Mouse (Mus musculus): Measurements from ENCODE around the gene 4930432K21Rik. TPM values are rescaled to one million over a fixed set of nuclear protein-coding genes. Genes with fewer than 3 reads are reported as not detected.

Gene 4930432K21Rik
- total and polyA plus RNA-seq, 2 experiments from 2014 or later = 2.7 to 5.9 TPM

DNA sequence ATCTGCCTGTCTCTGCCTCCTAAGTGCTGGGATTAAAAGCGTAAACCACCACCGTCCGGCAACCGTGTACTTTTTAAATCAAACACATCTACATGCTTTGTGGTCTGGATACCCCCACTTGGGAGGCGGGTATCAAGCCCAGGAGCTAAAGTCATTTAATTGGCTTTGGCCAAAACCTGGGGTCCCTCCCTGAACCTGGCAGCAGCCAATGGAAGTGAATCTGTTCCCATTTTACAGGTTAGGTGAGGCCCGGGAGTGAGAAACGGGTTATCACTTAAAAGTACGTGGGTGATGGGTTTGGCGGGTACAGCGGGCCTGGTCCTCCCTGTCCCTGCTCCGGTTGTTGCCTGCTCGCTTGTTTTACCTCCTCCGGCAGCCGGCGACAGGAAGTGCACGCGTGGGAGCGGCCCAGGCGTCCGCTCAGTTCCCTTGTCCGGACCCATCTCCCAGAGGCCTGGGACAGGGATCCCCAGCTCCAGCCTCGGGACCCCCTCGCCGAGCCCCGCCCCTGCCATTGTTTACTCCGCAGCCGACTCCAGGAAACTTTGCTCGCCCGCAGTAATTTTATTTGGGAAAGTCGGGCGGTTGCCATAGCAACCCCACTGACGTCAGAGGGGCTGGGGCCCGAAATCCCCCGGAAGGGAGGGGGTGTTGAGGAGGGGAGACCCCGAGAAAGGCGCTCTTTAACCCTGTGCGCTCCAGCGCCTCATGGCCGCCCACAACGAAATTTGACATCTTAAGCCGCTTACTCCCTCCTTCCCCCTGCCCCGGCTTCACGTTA, 49.5 kb downstream of the 4930432K21Rik start:
- H3K27me3 ChIP-seq (ENCODE audit: insufficient read depth, low read length) = no peaks in the 10 kb centered on the region
- DNase-seq (ENCODE audit: low spot score) = peak; percentile 93
- 4% methylated on average over 43 of the region's 43 CpGs for WGBS

DNA sequence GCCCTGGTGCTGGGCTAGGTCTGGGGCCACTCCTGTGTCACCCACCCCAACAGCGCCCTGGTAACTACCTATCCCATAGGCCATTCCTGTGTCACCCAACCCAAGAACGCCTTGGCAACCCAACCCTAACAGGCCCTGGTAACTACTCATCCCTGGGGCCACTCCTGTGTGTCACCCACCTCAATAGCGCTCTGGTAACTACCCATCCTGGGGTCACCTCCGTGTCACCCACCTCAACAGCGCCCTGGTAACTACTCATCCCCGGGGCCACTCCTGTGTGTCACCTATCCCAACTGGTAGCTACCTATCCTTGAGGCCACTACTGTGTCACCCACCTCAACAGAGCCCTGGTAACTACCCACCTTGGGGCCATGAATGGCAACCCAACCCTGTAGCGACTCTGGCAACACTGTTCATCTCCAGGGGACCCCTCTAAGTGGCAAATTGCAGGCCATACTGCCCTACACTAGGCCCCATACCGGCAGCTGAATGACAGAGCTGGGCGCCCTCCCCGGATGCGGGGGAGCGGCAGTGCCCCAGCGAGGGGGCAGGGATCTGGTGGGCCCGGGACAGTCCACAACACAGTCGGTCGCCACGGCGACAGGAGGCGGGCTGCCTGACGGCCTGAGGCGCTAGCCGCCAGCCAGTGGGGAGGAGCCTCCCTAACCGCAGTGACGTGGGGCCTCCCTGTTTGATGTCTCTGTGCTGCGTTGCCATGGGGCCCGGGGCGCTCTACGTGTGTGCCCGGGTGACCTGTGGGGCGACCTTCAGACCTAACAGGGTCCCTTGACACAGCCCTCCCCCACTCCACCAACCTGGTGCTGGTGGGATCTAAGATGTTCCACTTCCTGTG, 50.3 kb downstream of the 4930432K21Rik start:
- Histone ChIP-seq H3K4me3 (ENCODE audit: low read length) (peak overlapping the region; percentile 52), H3K27me3 (ENCODE audit: insufficient read depth, low read length) (no peaks in the 10 kb centered on the region), H3K27ac (peak overlapping the region; percentile 83), H3K4me2 (ENCODE audit: low read depth, low read length) (peak overlapping the region; percentile 73), H3K36me3 (ENCODE audit: insufficient read depth, low read length) (no peaks in the 10 kb centered on the region), H3K9me3 (ENCODE audit: low read length) (no peaks in the 10 kb centered on the region), H3K9ac (replicated peaks; ENCODE audit: low read length) (peak overlapping the region; percentile 35; the same call in 1 of the 2 replicates), H3K4me1 (ENCODE audit: insufficient read depth, low read length) (peaks cover 25% of the 10 kb centered on the region)
- peak; percentile 87 for DNase-seq (ENCODE audit: low spot score)
- TF ChIP-seq CTCF (IDR thresholded peaks at IDR 0.05; ENCODE audit: low read depth) = no peak
- WGBS = 5% methylated on average over 30 of the region's 30 CpGs
- peak; percentile 82 for ATAC-seq

More for the DNA sequence above, 49.5 kb downstream of the 4930432K21Rik start:
- H3K27ac ChIP-seq = peak overlapping the region; percentile 83
- H3K9ac ChIP-seq (replicated peaks; ENCODE audit: low read length) = peak overlapping the region; percentile 35; the same call in 1 of the 2 replicates
- no peak for TF ChIP-seq CTCF (IDR thresholded peaks at IDR 0.05; ENCODE audit: low read depth)
- ATAC-seq = peak; percentile 62
- H3K9me3 ChIP-seq (ENCODE audit: low read length) = no peaks in the 10 kb centered on the region
- H3K4me1 ChIP-seq (ENCODE audit: insufficient read depth, low read length) = peaks cover 25% of the 10 kb centered on the region
- peak overlapping the region; percentile 52 for H3K4me3 ChIP-seq (ENCODE audit: low read length)
- no peaks in the 10 kb centered on the region for H3K36me3 ChIP-seq (ENCODE audit: insufficient read depth, low read length)
- peak overlapping the region; percentile 73 for H3K4me2 ChIP-seq (ENCODE audit: low read depth, low read length)

DNA sequence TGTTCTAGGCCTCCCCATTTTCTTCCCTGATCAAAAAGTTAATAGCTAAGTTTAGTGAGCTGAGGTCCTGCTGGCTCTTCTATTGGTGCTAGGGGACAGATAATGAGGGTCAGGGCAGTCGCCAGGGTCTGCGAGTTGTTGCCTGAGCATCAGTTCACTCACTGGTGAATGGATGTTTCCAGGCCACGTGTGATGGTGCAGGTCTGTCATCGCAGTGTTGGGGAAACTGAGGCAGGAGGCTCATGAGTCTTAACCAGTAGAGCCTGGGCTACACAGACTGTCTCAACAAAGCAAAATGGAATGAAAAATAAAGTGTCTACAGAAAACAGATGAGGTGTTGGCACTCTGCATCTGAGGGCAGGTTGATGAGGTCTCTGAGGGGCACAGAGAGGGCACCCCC, 51.0 kb downstream of the 4930432K21Rik start:
- Histone ChIP-seq H3K9me3 (ENCODE audit: low read length) (no peaks in the 10 kb centered on the region), H3K4me1 (ENCODE audit: insufficient read depth, low read length) (peaks cover 25% of the 10 kb centered on the region), H3K36me3 (ENCODE audit: insufficient read depth, low read length) (no peaks in the 10 kb centered on the region), H3K27me3 (ENCODE audit: insufficient read depth, low read length) (no peaks in the 10 kb centered on the region), H3K4me3 (ENCODE audit: low read length) (no peak overlapping the region), H3K4me2 (ENCODE audit: low read depth, low read length) (0 out of 2 replicates have a peak overlapping the region, but pooled peaks have one; percentile 73), H3K27ac (peak overlapping the region; percentile 83; the same call in 1 of the 2 replicates), H3K9ac (replicated peaks; ENCODE audit: low read length) (no peak overlapping the region)
- TF ChIP-seq CTCF (IDR thresholded peaks at IDR 0.05; ENCODE audit: low read depth) = no peak
- ATAC-seq (no peak), DNase-seq (ENCODE audit: low spot score) (no peak)
- WGBS = 19% methylated on average over 4 of the region's 4 CpGs

DNA sequence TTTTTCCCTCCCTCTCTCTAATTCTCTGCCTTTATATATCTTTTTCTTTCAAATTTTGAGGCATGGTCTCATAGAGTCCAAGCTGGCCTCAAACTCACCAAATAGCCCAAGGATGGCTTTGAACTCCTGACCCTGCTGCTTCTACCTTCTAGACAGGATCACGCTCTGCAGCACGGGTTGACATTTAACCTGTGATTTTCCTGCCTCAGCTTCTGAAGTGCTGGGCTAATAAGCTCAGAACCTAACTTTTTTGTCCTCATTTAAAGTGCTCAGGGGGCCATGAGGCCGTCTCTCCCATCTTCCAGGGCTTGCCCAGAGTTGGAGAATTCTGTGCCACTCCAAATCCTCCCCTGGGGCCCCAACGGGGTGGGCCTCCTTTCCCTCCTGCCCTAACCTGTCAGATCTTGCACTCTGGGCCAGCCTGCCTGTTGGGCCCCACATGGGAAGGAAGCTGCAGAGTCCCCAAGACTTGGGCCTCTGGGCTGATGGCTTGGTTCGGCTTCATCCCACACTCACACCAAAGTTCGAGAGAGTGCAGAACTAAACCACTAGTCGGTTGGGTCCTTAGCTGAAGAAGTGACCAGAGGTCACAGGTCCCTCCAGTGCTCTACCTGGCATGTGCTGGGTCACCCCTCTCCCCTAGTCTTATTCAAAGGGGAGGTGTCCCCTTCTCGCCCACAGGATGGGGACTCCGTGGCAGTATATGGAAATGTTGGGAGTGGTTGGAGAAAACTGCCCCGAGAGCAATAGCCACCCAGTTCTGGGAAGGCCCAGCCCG, 51.7 kb downstream of the 4930432K21Rik start:
- TF ChIP-seq CTCF (IDR thresholded peaks at IDR 0.05; ENCODE audit: low read depth) = no peak
- Histone ChIP-seq H3K4me3 (ENCODE audit: low read length) (no peak overlapping the region), H3K9ac (replicated peaks; ENCODE audit: low read length) (no peak overlapping the region), H3K27me3 (ENCODE audit: insufficient read depth, low read length) (no peaks in the 10 kb centered on the region), H3K9me3 (ENCODE audit: low read length) (no peaks in the 10 kb centered on the region), H3K36me3 (ENCODE audit: insufficient read depth, low read length) (no peaks in the 10 kb centered on the region), H3K27ac (peak overlapping the region; percentile 83), H3K4me1 (ENCODE audit: insufficient read depth, low read length) (peaks cover 25% of the 10 kb centered on the region), H3K4me2 (ENCODE audit: low read depth, low read length) (no peak overlapping the region)
- no peak for ATAC-seq
- no peak for DNase-seq (ENCODE audit: low spot score)
- WGBS = 45% methylated on average over 11 of the region's 11 CpGs

DNA sequence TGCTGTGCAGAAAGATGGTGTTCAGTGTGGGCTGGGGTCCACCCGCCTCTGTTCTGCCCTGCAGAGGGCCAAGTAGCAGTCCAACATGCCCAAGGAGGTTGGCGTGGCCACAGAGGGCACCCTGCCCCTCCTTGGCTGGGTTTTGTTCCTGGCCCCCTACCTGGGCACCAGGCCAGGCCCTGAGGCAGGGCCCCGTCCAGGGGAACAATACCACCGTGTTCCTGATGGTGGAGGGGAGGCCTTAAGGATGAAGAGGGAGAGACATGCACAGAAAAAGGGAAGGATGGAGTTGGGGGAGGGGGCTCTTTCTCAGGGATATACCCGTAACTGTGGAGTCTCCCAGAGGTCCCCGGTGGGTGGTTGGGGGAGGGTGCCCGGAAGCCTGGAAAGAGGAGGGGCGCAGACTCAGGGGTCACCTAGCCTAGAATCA, 52.3 kb downstream of the 4930432K21Rik start:
- peak overlapping the region; percentile 76 for H3K4me2 ChIP-seq (ENCODE audit: low read depth, low read length)
- no peaks in the 10 kb centered on the region for H3K36me3 ChIP-seq (ENCODE audit: insufficient read depth, low read length)
- ATAC-seq (no peak; the same call in 1 of the 2 replicates), DNase-seq (ENCODE audit: low spot score) (peak; percentile 38)
- TF ChIP-seq CTCF (IDR thresholded peaks at IDR 0.05; ENCODE audit: low read depth) = no peak
- H3K9me3 ChIP-seq (ENCODE audit: low read length) = no peaks in the 10 kb centered on the region
- peak overlapping the region; percentile 80 for H3K27ac ChIP-seq
- H3K27me3 ChIP-seq (ENCODE audit: insufficient read depth, low read length) = no peaks in the 10 kb centered on the region
- 19% methylated on average over 8 of the region's 8 CpGs for WGBS
- peak overlapping the region; percentile 51 for H3K9ac ChIP-seq (replicated peaks; ENCODE audit: low read length)
- H3K4me1 ChIP-seq (ENCODE audit: insufficient read depth, low read length) = peaks cover 25% of the 10 kb centered on the region
- peak overlapping the region; percentile 47; the same call in 1 of the 2 replicates for H3K4me3 ChIP-seq (ENCODE audit: low read length)

Measured in hindbrain, postnatal 0 days (tissue).